Comparison of ENCODE assay signal across 8 mouse cellular contexts in genomic region chr9:31082054-31082666, GRCm38 (mm10). TPM values are rescaled to one million over a fixed set of nuclear protein-coding genes. Genes with fewer than 3 reads are reported as not detected.
DNase-seq lines count a peak whose midpoint lies in the region; ATAC-seq lines count a peak whose summit lies in the region.

No protein-coding gene starts in this region.

- H3K4me1 ChIP-seq in embryonic facial prominence, embryonic 13.5 days = peaks cover 11% of the 10 kb centered on the region; the same call in 1 of the 2 replicates
- peaks cover 9% of the 10 kb centered on the region for H3K4me1 ChIP-seq in limb, embryonic 13.5 days

- H3K4me3 ChIP-seq in embryonic facial prominence, embryonic 13.5 days = peak overlapping the region; percentile 26
- H3K4me3 ChIP-seq in limb, embryonic 13.5 days = peak overlapping the region; percentile 24

- DNase-seq in B cell, adult 2 months = peak; percentile 82 to 83
- DNase-seq in adrenal gland, postnatal 36 days = peak; percentile 77 to 83
- DNase-seq in heart, adult 9 months (ENCODE audit: low spot score in 2 of 2) = peak; percentile 20 to 57
- DNase-seq in kidney, adult 9 months = peak; percentile 68
- peak; percentile 80 for DNase-seq in naive thymus-derived CD4-positive, alpha-beta T cell, adult 2 months (ENCODE audit: low read depth)
- DNase-seq in spleen, postnatal 4 days (ENCODE audit: low spot score in 2 of 2) = peak; percentile 66 to 87

- H3K27ac ChIP-seq in embryonic facial prominence, embryonic 13.5 days = no peak overlapping the region
- no peak overlapping the region for H3K27ac ChIP-seq in limb, embryonic 13.5 days

- H3K36me3 ChIP-seq in embryonic facial prominence, embryonic 13.5 days = no peaks in the 10 kb centered on the region
- no peaks in the 10 kb centered on the region for H3K36me3 ChIP-seq in limb, embryonic 13.5 days

- H3K9ac ChIP-seq in embryonic facial prominence, embryonic 13.5 days = 0 out of 2 replicates have a peak overlapping the region, but pooled peaks have one; percentile 46
- peak overlapping the region; percentile 19; the same call in 1 of the 2 replicates for H3K9ac ChIP-seq in limb, embryonic 13.5 days

- no peaks in the 10 kb centered on the region for H3K9me3 ChIP-seq in embryonic facial prominence, embryonic 13.5 days
- no peaks in the 10 kb centered on the region for H3K9me3 ChIP-seq in limb, embryonic 13.5 days

- peaks cover 6% of the 10 kb centered on the region; the same call in 1 of the 2 replicates for H3K27me3 ChIP-seq in embryonic facial prominence, embryonic 13.5 days
- peaks cover 18% of the 10 kb centered on the region for H3K27me3 ChIP-seq in limb, embryonic 13.5 days

- H3K4me2 ChIP-seq in embryonic facial prominence, embryonic 13.5 days = peak overlapping the region; percentile 58
- peak overlapping the region; percentile 58 for H3K4me2 ChIP-seq in limb, embryonic 13.5 days (replicated peaks)

- 5% methylated on average over 15 of the region's 15 CpGs for WGBS in embryonic facial prominence, embryonic 13.5 days
- 8% methylated on average over 15 of the region's 15 CpGs for WGBS in limb, embryonic 13.5 days

- ATAC-seq in embryonic facial prominence, embryonic 13.5 days (ENCODE audit: insufficient number of reproducible peaks, insufficient read depth, low FRiP score, low TSS enrichment, low read depth) = no peak
- ATAC-seq in limb, embryonic 13.5 days (ENCODE audit: low FRiP score, low read depth) = peak; percentile 26; the same call in 1 of the 2 replicates

RNA-seq across cellular contexts. Expression of gene St14, which starts 49.5 kb away (rescaled TPM):
- under 1 TPM; 0.43 to 0.99 TPM for total RNA-seq in adrenal gland, postnatal 36 days (2021)
- polyA plus RNA-seq in embryonic facial prominence, embryonic 13.5 days (2015; fragmentation: Nextera tagmentation; extraction: Ambion mirVana) = 17.3 and 18.3 TPM in 2 replicates
- polyA plus RNA-seq in limb, embryonic 13.5 days (2015; fragmentation: Nextera tagmentation; extraction: Ambion mirVana) = 6.9 and 9.2 TPM in 2 replicates

RNA-seq across cellular contexts. Expression of gene Zbtb44, which starts 51.7 kb away (rescaled TPM):
- 10 to 100 TPM; 37.1 to 56.3 TPM for total RNA-seq in adrenal gland, postnatal 36 days (2021)
- 6.5 TPM in 2 replicates for polyA plus RNA-seq in embryonic facial prominence, embryonic 13.5 days (2015; fragmentation: Nextera tagmentation; extraction: Ambion mirVana)
- polyA plus RNA-seq in limb, embryonic 13.5 days (2015; fragmentation: Nextera tagmentation; extraction: Ambion mirVana) = 7.4 and 7.8 TPM in 2 replicates
